Mouse (Mus musculus): Measurements from ENCODE around the gene Erc1. TPM values are rescaled to one million over a fixed set of nuclear protein-coding genes. Genes with fewer than 3 reads are reported as not detected.
"Not testable (repeated sequence)": the region's sequence is repeated elsewhere in the genome, so short reads cannot be mapped to it uniquely, and the experiment has no call there.

Erc1 gene
- total RNA-seq, 2 experiments from 2014 or later: 25.3 to 30.1 TPM

DNA sequence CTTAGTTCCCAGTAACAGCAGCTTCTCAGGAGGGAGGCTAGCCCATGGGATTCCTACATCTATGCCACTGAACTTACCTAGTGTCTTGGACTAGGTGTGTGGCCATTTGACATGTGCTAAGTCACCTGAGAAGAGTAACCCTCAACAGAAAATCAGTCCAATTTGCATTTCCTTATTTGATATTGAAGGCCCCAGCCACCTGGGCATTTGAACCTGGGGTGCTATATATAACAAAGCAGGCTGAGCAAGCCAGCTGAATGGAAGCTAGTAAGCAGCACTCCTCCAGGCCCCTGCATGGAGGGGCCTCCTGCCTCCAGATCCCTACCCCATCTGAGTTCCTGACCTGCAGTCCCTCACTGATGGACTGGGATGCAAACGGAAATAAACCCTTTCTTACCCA is 135.5 kb downstream of the Erc1 start:
- no peak for DNase-seq (ENCODE audit: low spot score in 2 of 2)

DNA sequence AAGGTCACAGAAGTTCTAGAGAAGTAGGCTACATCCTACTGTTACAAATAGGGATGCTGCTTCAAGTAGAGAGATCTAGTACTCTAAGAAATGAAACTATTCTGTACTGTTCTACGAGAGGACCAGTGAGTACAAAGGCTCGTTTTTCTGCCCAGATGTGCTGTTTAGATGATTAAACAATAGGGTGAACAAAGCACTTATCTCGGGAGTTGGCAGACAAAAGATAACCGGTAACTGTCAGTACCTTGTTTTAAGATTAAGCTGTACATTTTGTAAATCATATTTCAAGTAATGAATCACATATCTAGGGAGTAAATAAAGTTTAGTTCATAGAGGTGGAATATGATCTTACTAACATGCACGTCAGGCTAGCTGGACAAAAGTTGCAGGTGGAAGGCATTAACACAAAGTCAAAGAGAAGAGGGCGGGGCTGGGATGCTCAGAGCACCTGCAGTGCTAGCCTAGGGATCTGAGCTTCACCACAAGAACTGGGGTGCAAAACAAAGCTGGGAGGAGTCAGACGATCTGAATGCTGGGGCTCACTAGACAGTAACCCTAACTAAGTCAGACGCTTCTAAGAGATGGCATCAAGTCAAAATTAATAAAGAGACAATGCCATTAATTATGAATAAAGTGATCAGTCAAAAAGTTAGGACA is 136.2 kb downstream of the Erc1 start:
- no peak for DNase-seq (ENCODE audit: low spot score in 2 of 2)

DNA sequence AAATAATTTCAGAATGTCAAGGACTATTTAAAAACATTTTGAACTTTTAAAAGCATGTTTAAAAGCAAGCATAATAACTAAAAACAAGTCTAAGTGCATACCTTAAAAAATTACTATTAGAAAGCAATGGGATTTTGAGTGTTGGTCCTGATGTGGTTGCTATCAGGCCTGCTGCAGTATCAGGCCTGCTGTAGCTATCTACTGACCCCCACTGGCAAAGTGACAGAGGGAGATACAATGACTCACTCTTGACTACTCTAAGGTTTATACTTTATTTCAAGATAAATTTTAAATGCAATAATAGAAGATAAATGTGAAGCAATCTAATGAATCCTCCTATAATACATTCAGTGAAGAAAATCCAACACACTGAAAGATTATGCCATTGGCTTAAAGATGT is 138.4 kb downstream of the Erc1 start:
- DNase-seq (ENCODE audit: low spot score in 2 of 2): no peak

- DNase-seq (ENCODE audit: low spot score in 2 of 2): no peak
Observed at GRCm38 (mm10) chr6:119707911-119708310, 140.1 kb downstream of the Erc1 start.

DNA sequence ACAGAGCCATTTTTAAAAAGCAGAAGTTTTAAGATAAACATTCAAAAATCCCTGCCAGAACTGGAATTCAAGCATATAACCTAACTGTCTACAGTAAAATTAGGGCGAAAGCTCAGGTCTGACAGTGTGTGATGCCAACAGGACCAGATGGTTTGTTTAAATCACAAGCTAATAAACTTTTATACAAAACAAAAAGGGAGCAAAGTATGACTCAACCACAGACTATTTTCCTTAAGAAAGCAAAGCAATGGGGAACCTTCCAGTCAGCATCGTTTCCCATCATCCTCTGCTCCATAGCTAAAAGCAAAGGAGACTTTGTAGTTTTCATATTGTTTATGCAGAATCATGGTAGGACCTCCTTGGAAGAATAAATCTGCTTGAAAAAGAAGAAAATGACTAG is 143.1 kb downstream of the Erc1 start:
- no peak for DNase-seq (ENCODE audit: low spot score in 2 of 2)

- no peak for DNase-seq (ENCODE audit: low spot score in 2 of 2)
Observed at GRCm38 (mm10) chr6:119692754-119693153, 155.2 kb downstream of the Erc1 start.

- no peak for DNase-seq (ENCODE audit: low spot score in 2 of 2)
Observed at GRCm38 (mm10) chr6:119686470-119686869, 161.5 kb downstream of the Erc1 start.

DNA sequence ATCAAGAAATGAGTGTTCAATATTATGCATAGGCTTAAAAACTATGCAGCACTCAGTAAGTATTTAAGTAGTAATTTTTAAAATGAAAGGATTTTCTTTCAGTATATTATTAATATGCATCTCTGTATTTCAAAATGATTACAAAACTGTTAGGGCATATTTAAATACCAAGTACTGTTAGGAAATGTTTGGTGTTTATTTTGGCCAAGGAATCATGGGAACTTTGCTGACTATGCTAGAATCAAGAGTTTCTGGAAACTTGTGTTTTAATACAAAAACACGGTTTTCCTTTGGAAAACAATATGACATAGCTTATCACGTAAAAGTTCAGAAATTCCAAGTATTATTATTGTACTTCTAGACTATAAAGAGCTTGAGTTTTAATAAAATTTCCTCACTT is 167.2 kb downstream of the Erc1 start:
- no peak for DNase-seq (ENCODE audit: low spot score in 2 of 2)

DNA sequence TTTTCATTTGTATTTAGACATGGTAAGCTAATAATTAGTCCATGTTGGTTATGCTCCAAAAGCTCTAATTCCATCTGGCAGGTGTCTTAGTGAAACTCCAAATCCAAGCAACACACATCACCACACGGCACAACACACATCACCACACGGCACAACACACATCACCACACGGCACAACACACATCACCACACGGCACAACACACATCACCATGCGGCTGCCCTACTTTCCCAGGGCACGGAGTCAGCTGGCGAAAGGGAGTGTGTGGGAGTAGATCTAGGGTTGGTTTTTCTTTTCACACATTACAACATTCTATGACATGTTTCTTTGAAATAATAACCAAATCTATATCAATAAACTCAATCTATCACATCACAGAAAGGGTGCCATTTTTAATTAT is 173.2 kb downstream of the Erc1 start:
- DNase-seq (ENCODE audit: low spot score in 2 of 2): no peak

- DNase-seq (ENCODE audit: low spot score in 2 of 2): no peak
Observed at GRCm38 (mm10) chr6:119674201-119674810, 173.7 kb downstream of the Erc1 start.

GRCm38 (mm10) chr6:119669746-119670145 is 178.2 kb downstream of the Erc1 start:
- no peak for DNase-seq (ENCODE audit: low spot score in 2 of 2)

GRCm38 (mm10) chr6:119662936-119663335 is 185.0 kb downstream of the Erc1 start:
- no peak for DNase-seq (ENCODE audit: low spot score in 2 of 2)

GRCm38 (mm10) chr6:119661081-119661493 is 186.9 kb downstream of the Erc1 start:
- no peak for DNase-seq (ENCODE audit: low spot score in 2 of 2)

DNA sequence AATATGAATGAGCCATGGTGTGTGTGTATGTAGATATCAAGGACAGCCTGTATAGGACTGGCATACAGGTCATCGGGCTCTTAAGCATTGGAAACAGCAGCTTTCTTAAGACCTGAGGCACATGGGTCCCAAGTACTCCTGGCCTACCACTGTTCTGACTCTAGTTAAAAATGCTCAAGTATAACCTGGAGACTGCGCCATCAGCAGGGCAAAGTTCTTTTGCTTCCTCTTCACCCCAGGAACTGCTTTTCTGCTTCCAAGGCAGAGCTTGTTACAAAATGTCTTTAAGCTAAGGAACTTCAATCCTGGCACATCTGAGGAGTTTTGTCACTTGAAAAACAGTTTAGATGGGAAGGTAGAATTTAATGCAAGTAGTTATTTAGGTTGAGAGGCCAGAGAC is 189.5 kb downstream of the Erc1 start:
- DNase-seq (ENCODE audit: low spot score in 2 of 2): no peak

DNA sequence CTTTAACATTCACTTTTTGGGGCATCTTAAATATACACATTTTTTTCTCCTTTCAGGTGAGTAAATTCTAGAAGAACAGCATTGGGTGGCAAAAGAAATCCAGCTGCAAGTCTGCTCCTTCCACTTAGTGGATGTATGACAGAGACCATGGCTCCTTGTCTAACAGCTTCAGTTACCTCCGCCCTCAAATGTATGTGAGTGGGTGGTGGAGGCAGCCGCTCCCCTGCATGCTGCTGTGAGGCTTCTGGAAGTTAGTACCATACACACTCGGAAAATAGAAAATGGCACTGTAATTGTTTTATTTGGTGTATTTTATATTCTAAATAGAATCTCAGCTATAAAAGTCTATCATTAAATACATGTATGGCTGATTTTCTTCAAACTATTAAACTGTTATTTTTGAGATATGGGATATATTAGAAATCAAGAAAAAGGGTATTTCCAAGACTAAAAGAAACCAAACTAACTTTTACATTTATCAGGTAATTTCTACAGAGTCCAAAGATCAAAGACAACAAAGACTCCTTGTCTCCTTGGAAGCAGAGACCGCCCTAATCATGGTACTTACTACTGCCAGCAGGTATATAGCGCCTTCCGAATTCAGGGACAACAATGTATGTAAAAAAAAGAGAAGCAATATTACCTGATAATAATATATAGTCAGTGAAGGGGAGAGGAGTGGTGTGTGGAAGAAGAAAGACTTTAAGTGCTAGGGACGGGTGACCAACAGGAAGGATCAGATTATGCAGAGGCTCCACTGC is 190.4 kb downstream of the Erc1 start:
- no peak for DNase-seq (ENCODE audit: low spot score in 2 of 2)

GRCm38 (mm10) chr6:119654777-119655176 is 193.2 kb downstream of the Erc1 start:
- DNase-seq (ENCODE audit: low spot score in 2 of 2): not testable (repeated sequence)

- no peak for DNase-seq (ENCODE audit: low spot score in 2 of 2)
Observed at GRCm38 (mm10) chr6:119643880-119644460, 204.0 kb downstream of the Erc1 start.

GRCm38 (mm10) chr6:119643178-119643728 is 204.7 kb downstream of the Erc1 start:
- no peak for DNase-seq (ENCODE audit: low spot score in 2 of 2)

DNA sequence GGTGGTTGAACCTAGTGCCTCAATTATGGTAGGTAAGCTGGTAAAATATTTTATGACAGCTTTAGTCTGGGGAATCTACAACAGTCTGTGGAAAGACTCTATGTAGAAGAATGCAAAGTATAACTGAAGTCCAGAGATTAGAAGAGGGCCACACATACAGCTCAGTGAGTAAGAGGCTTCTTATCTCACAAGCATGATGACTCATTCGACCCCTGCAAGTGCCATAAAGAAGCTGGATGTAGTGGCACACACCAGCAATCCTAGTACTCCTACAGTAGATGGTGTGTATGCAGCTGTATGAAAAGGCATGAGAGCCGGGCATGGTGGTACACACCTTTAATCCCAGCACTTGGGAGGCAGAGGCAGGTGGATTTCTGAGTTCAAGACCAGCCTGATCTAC is 205.2 kb downstream of the Erc1 start:
- DNase-seq (ENCODE audit: low spot score in 2 of 2): no peak

- DNase-seq (ENCODE audit: low spot score in 2 of 2): no peak
Observed at GRCm38 (mm10) chr6:119635629-119636028, 212.3 kb downstream of the Erc1 start.

GRCm38 (mm10) chr6:119630622-119631021 is 217.3 kb downstream of the Erc1 start:
- DNase-seq (ENCODE audit: low spot score in 2 of 2): no peak

GRCm38 (mm10) chr6:119601379-119601778 is 246.6 kb downstream of the Erc1 start:
- DNase-seq (ENCODE audit: low spot score in 2 of 2): no peak

All from adrenal gland, postnatal 4 days (tissue).